Mouse (Mus musculus) T-helper 1 cell (primary cell): ENCODE data around the gene Scarb2.

ENCODE experiments used
- in situ Hi-C: fragments of 300-600 bp; cut with MboI, MseI; formaldehyde crosslinking; loops from one replicate; pipeline ENCODE4 v1.15.1; 2025; ENCODE audit warnings: high pct_unique_total_duplicates

Scarb2 gene

GRCm38 (mm10) chr5:92441494-92441893, 65.1 kb downstream of the Scarb2 start:
- in situ Hi-C loops, result no loop called here

GRCm38 (mm10) chr5:92438540-92438939, 68.1 kb downstream of the Scarb2 start:
- in situ Hi-C loops, result loop anchor here (5.0 kb wide), 1 partner anchor 69 kb away; the partner anchor contains the start of gene Scarb2

- in situ Hi-C loops, result loop anchor here (5.0 kb wide), 1 partner anchor 72 kb away; the partner anchor contains the start of gene Scarb2
These were observed 71.5 kb downstream of the Scarb2 start, which contains the start of gene Nup54 for GRCm38 (mm10) chr5:92435025-92435584. Gene Nup54 (minus strand): TSS chr5:92435219.

GRCm38 (mm10) chr5:92434571-92434985, 72.1 kb downstream of the Scarb2 start:
- in situ Hi-C loops, result no loop called here

- in situ Hi-C loops, result no loop called here
These were observed 72.6 kb downstream of the Scarb2 start for GRCm38 (mm10) chr5:92434070-92434469.

GRCm38 (mm10) chr5:92431611-92432010, 75.0 kb downstream of the Scarb2 start:
- in situ Hi-C loops, result no loop called here

- in situ Hi-C loops, result no loop called here
These were observed 75.9 kb downstream of the Scarb2 start for GRCm38 (mm10) chr5:92430723-92431122.

- in situ Hi-C loops, result loop anchor here (25.0 kb wide), 1 partner anchor 1487 kb away; the partner anchor contains the start of gene Mthfd2l
These were observed 82.5 kb downstream of the Scarb2 start for GRCm38 (mm10) chr5:92424126-92424525.

- in situ Hi-C loops, result loop anchor here (25.0 kb wide), 1 partner anchor 1477 kb away; the partner anchor contains the start of gene Mthfd2l
These were observed 92.7 kb downstream of the Scarb2 start for GRCm38 (mm10) chr5:92413982-92414375.

GRCm38 (mm10) chr5:92413271-92413981, 93.2 kb downstream of the Scarb2 start:
- in situ Hi-C loops, result loop anchor here (25.0 kb wide), 1 partner anchor 1476 kb away; the partner anchor contains the start of gene Mthfd2l

GRCm38 (mm10) chr5:92411461-92412140, 95.0 kb downstream of the Scarb2 start:
- in situ Hi-C loops, result loop anchor here (25.0 kb wide), 1 partner anchor 1474 kb away; the partner anchor contains the start of gene Mthfd2l

- in situ Hi-C loops, result loop anchor here (25.0 kb wide), 1 partner anchor 1473 kb away; the partner anchor contains the start of gene Mthfd2l
These were observed 96.1 kb downstream of the Scarb2 start for GRCm38 (mm10) chr5:92410486-92410885.

- in situ Hi-C loops, result loop anchor here (25.0 kb wide), 1 partner anchor 1472 kb away; the partner anchor contains the start of gene Mthfd2l
These were observed 97.1 kb downstream of the Scarb2 start for GRCm38 (mm10) chr5:92409361-92410155.

GRCm38 (mm10) chr5:92404400-92404678, 102.3 kb downstream of the Scarb2 start:
- in situ Hi-C loops, result loop anchor here (25.0 kb wide), 1 partner anchor 1467 kb away; the partner anchor contains the start of gene Mthfd2l

GRCm38 (mm10) chr5:92403562-92404399, 102.9 kb downstream of the Scarb2 start:
- in situ Hi-C loops, result loop anchor here (25.0 kb wide), 1 partner anchor 1466 kb away; the partner anchor contains the start of gene Mthfd2l

- in situ Hi-C loops, result loop anchor here (25.0 kb wide), 1 partner anchor 1466 kb away; the partner anchor contains the start of gene Mthfd2l
These were observed 103.8 kb downstream of the Scarb2 start for GRCm38 (mm10) chr5:92402816-92403215.

- in situ Hi-C loops, result no loop called here
These were observed 108.5 kb downstream of the Scarb2 start for GRCm38 (mm10) chr5:92398153-92398552.

- in situ Hi-C loops, result no loop called here
These were observed 110.2 kb downstream of the Scarb2 start for GRCm38 (mm10) chr5:92396476-92396875.

- in situ Hi-C loops, result no loop called here
These were observed 110.9 kb downstream of the Scarb2 start for GRCm38 (mm10) chr5:92395764-92396163.

GRCm38 (mm10) chr5:92393863-92394262, 112.8 kb downstream of the Scarb2 start:
- in situ Hi-C loops, result no loop called here
